Mouse (Mus musculus) CD4-positive helper T cell, adult 2 months (primary cell): Measurements from ENCODE around the gene Hyal3.

Experiments
- DNase-seq: peaks from one replicate; pipeline ENCODE4 v3.0.0-alpha.2; 2012; ENCODE audit warnings: low read depth, missing footprints, low spot score

Gene Hyal3

DNA sequence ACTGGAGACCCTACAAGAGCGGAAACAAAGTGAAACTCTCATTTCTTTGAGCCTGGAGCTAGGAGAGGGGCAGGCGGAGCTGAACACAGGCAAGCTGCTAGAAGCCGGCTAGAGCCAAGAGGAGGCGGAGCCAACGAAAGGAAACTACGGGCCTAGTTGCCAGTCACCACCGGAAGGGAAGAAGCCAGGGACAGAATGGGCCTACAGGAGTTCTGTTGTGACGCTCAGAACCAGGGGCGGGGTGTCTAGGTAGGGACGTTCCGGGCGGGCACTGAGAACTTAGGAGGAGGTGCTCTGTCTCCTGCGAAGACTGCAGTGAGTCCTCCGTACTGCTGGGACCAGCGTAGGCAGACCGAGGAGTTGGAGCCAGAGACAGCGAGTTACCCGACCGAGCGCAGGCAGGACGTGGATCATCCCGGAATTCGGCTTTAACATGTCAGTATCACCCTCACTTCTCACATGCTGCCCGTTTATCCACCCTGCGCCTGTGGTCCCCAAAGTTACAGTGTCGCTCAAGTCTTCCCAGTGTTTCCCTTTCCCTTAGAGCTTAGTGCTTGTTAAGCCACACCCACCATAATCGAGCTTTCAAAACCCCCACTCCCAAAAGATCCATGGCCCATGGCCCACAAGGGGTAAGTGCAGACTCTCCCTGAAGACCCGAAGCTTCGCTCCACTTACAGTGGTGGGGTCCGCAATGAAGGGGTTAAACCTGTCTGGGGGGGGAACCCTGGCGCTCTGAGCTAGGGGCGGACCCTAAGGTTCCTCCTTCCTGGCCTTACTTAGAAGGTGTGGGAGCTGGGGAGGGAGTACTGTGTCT lies at the start of gene Hyal3:
Gene Hyal3 (plus strand): TSS at position 318 of the 817 bp plus-strand sequence.
- DNase-seq, result peak; percentile 91

- DNase-seq, result peak; percentile 94
Measured at GRCm38 (mm10) chr9:107533791-107534407, 46.7 kb upstream of the Hyal3 start, which contains the start of gene Tmem115. TSS of gene Tmem115 (plus strand) at chr9:107533945.

DNA sequence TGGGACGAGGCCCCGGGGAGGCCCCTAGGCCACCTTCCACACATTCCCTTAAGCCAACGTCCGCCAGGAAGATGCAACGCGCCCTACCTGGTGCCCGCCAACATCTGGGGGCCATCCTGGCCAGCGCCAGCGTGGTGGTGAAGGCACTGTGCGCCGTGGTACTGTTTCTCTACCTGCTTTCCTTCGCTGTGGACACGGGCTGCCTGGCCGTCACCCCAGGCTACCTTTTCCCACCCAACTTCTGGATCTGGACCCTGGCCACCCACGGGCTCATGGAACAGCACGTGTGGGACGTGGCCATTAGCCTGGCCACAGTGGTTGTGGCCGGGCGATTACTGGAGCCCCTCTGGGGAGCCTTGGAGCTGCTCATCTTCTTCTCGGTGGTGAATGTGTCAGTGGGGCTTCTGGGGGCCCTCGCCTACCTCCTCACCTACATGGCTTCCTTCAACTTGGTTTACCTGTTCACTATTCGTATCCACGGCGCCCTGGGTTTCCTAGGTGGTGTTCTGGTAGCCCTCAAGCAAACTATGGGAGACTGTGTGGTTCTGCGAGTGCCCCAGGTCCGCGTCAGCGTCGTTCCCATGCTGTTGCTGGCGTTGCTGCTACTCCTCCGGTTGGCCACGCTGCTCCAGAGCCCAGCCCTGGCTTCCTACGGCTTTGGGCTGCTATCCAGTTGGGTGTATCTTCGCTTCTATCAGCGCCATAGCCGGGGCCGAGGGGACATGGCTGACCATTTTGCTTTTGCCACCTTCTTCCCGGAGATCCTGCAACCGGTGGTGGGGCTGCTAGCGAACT lies 46.0 kb upstream of the Hyal3 start:
- no peak for DNase-seq

GRCm38 (mm10) chr9:107538231-107538630 lies 42.4 kb upstream of the Hyal3 start:
- no peak for DNase-seq

DNA sequence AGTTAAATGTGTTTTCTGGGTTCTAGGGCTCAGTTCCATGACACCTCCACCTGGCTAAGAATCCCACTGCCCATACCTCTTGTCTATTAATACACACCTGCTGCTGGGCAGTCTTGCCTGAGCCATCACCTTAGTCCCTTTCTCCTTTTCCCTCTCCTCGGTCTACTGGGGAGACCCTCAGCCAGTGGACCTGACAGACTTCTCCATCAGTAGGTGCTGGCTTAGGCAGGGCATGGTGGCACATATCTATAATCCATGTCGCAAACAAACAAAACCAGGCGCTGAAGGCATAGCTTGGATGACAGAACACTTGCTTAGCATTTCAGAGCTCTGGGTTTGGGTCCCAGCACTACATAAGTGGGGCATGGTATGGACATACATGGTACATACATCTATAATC lies 41.9 kb upstream of the Hyal3 start:
- no peak for DNase-seq

DNA sequence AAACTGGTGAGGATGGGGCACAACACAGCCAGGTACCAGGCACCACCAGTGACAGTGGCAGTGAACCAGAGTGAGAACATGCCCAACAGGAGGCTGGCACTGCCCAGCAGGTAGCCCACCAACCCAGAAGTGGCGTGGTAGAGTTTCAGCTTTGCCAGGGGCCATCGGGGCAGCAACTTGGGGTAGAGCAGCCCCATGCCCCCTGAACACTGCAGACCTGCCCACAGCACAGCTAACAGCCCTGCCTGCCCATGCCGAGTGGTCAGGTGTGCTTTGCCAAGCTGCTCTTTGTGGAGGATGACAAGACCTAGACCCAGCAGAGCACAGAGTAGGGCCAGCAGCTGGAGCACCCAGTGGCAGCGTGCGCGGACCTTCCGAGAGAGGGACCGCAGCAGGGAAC lies 40.7 kb upstream of the Hyal3 start:
- DNase-seq, result no peak

- no peak for DNase-seq
Measured at GRCm38 (mm10) chr9:107540420-107540819, 40.2 kb upstream of the Hyal3 start.

- DNase-seq, result no peak
Measured at GRCm38 (mm10) chr9:107541005-107541404, 39.6 kb upstream of the Hyal3 start.

DNA sequence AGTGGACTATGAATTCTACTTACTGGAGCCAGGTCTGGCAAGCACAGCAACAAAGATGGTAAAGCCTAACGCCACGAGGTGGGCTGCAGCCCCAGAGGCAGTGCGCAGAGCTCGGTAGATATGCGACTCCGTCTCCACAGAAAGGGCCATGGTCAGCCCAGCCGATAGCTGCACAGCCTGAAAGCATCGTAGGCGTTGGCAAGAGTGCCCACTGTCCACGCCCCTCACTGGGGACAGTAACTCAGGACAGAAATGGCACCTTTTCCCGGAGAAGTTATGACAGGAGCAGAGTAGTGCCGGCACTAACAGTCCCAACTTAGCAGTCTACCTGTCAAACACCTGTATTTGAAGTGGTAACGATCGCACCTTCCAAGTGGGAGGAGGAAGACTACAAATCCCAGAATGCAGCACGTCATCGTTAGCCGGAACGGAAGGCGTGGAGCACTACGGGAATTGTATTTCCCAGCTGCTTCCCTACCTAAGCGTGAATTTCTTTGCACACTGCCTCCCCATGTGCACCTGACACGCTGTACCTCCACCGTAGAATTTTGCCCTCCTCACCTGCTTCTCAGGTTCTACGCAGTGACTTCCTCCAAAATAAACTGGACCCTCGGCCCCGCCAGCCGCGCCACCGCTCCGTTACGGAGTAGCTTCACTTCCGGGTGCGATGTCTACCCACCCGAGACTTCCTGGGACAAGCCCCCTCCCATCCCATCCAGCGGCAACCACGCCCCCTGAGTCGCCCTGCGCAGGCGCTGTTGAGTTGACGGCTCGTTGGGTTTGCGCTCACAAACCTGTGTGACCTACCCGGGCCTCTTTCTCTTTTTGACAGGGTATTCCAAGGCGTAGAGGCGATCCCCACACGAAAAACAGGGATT lies 38.9 kb upstream of the Hyal3 start, which contains the start of the genes Cyb561d2 and Nprl2:
Gene Cyb561d2 (minus strand): TSS at position 720 of the 878 bp plus-strand sequence.
Gene Nprl2 (plus strand): TSS at position 753 of the 878 bp plus-strand sequence.
- DNase-seq, result peak; percentile 95

DNA sequence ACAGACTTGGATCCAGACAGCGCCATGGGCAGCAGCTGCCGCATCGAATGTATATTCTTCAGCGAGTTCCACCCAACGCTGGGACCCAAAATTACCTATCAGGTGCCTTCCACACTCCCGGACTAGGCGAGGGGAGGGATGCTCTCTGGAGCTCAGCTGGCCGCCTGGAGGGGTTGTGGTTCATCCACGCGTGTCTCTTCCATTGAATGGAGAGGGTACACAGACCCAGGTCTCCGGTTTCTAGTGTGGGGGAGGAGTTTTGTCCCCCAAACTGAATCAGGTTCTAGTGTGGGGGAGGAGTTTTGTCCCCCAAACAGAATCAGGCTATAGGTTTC lies 38.3 kb upstream of the Hyal3 start:
- no peak for DNase-seq

DNA sequence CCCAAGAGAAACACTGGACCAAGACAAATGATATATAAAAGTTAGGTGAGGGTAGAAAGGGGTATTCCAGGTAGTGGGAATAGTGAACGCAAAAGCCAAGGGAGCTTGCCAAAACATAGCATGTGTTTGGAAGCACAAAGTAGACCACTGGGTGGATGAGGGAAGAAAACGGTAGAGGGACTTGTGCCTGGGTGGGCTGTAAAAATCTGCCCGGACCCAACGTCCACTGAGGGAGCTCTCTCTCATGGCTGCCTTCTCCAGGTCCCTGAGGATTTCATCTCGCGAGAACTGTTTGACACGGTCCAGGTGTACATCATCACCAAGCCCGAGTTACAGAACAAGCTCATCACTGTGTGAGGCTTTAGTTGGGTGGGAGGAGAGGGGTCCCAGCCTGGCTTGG lies 37.9 kb upstream of the Hyal3 start:
- DNase-seq, result no peak

DNA sequence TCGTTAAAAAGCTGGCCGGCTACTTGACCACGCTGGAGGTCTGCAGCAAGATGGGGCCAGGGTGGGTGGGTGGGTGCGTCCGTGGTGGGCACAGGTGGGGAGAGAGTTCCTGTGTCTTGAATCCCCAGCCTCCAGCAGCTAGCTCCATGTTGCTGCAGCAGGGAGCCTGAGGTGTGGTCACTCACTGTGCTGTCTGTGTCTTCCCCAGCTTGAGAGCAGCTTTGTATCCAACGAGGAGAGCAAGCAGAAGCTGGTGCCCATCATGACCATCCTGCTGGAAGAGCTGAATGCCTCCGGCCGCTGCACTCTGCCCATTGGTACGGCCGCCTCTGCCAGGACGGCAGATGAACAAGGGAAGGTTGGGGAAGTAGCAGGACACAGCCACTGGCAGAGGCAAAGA lies 37.3 kb upstream of the Hyal3 start:
- no peak for DNase-seq

DNA sequence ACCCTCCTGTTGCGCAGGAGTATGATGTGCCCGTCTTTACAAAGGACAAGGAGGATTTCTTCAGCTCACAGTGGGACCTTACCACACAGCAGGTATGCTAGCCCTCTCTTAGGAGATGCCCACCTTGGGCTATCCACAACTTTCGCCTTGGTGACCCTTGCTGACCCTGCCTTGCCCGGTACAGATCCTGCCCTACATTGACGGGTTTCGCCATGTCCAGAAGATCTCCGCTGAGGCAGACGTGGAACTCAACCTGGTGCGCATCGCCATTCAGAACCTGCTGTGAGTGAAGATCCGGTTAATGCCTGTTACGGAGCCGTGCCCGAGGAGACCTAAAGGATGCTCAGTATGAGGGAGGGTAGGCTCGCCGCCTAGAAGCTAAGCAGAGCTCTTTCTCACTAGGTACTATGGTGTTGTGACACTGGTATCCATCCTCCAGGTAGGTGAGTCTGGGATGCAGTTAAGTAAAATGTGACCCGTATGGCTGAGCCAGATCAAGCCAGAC lies 36.4 kb upstream of the Hyal3 start:
- no peak for DNase-seq

GRCm38 (mm10) chr9:107544729-107545128 lies 35.9 kb upstream of the Hyal3 start:
- no peak for DNase-seq

GRCm38 (mm10) chr9:107545199-107545598 lies 35.4 kb upstream of the Hyal3 start:
- no peak for DNase-seq

- peak; percentile 78 for DNase-seq
Measured at GRCm38 (mm10) chr9:107545602-107546001, 35.0 kb upstream of the Hyal3 start.

DNA sequence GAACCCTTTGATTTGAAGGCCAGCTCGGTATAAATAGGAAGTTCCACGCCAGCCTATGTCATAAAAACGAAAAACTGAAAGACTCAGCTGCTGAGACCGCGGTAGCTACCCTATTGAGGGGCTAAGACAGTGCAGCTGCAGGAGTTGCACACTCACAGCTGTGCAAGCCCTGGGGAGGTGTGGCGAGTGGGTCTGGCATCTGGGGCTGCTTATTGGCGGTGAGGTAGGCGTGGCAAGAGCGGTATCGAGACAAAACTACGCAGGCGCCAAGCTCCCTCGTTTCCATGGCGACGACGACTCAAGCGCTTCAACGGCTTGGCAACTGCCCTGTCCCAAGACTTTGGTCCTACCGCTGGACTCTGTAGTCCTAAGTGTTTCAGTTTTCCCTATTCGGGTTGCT lies 33.6 kb upstream of the Hyal3 start, which contains the start of gene Zmynd10:
Gene Zmynd10 (plus strand): TSS at position 273 of the 400 bp plus-strand sequence.
- peak; percentile 86 for DNase-seq

- DNase-seq, result no peak
Measured at GRCm38 (mm10) chr9:107547957-107548356, 32.7 kb upstream of the Hyal3 start.

DNA sequence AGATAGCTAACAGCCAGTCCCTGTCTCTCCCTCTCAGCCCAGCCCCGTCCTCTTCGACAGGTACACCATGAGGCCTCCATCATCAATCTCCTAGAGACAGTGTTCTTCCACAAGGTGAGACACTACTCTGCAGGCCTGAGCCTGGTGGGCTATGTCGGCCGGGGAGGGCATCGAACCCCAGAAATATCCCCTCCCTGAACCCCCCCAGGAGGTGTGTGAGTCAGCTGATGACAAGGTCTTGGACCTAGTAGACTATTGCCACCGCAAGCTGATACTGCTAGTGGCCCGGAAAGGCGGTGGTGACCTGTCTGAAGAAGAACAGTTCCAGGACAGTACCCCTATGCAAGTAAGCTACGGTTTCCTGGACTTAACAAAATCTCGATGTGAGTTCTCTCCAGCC lies 31.8 kb upstream of the Hyal3 start:
- DNase-seq, result no peak

GRCm38 (mm10) chr9:107549297-107550074 lies 31.1 kb upstream of the Hyal3 start:
- no peak for DNase-seq
